Mouse (Mus musculus) left cerebral cortex, adult 2 months (tissue): ENCODE results near the gene Srebf1. TPM values are rescaled to one million over a fixed set of nuclear protein-coding genes. Genes with fewer than 3 reads are reported as not detected.
A peak's percentile ranks its signal among the peaks of the same experiment; 100 is the strongest.

Experiments used
- DNase-seq, 2 experiments: peaks; one replicate each; pipeline ENCODE4 v3.0.0; 2021 to 2022; ENCODE audit warnings: low spot score in 2 of 2, mixed read lengths in 1 of 2; ENCODE audit errors: extremely low spot score in 1 of 2
- H3K27ac ChIP-seq: fragments of 200-600 bp; 2 replicates; pipeline ENCODE4 v1.8.1; 2022
- H3K4me3 ChIP-seq: fragments of 200-600 bp; 2 replicates; pipeline ENCODE4 v1.8.1; 2022
- CTCF ChIP-seq: fragments of 200-600 bp; IDR thresholded peaks from 2 replicates; pipeline ENCODE4 v1.8.1; 2022; ENCODE audit warnings: antibody characterized with exemption, mild to moderate bottlenecking, moderate library complexity
- intact Hi-C: fragments of 180-260 bp; cut with DNase I; formaldehyde crosslinking; loops from one replicate; pipeline ENCODE4 v1.15.1; 2025
- total RNA-seq, 2 experiments: library from RNA; stranded (reverse); gene quantifications; 2 replicates each; pipeline ENCODE4 v1.2.3; 2021

Gene Srebf1
- total RNA-seq, 2 experiments from 2014 or later: 50.1 to 66.1 TPM

GRCm38 (mm10) chr11:60216671-60217070, 5.7 kb downstream of the Srebf1 start:
- Histone ChIP-seq H3K4me3 (no peak overlapping the region), H3K27ac (no peak overlapping the region)
- TF ChIP-seq CTCF: no peak
- intact Hi-C loops: no loop called here
- no peak for DNase-seq

GRCm38 (mm10) chr11:60213266-60213665, 9.1 kb downstream of the Srebf1 start:
- TF ChIP-seq CTCF: no peak
- intact Hi-C loops: no loop called here
- no peak for DNase-seq
- Histone ChIP-seq H3K27ac (no peak overlapping the region), H3K4me3 (no peak overlapping the region)

DNA sequence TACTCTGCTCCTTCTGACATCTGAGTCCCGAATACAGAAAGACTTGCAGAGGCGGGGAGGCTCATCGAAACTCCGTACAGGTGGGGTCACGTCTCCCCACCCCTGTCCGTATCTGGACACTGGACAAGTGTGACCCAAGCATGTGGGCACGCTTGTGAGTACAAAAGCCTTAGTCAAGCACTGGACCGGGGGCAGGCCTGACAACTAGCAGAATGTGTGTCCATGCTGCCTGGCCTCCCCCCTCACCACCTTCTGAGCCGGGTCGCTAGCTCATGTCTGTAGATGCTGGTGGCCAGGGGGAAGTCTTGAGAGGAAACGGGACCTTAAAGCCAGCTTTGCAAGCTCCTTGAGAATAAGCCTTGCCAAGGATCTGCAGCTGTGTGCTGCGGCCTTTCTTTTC, 10.6 kb downstream of the Srebf1 start:
- H3K27ac ChIP-seq: no peak overlapping the region
- DNase-seq: no peak
- intact Hi-C loops: no loop called here
- no peak overlapping the region for H3K4me3 ChIP-seq
- no peak for TF ChIP-seq CTCF

DNA sequence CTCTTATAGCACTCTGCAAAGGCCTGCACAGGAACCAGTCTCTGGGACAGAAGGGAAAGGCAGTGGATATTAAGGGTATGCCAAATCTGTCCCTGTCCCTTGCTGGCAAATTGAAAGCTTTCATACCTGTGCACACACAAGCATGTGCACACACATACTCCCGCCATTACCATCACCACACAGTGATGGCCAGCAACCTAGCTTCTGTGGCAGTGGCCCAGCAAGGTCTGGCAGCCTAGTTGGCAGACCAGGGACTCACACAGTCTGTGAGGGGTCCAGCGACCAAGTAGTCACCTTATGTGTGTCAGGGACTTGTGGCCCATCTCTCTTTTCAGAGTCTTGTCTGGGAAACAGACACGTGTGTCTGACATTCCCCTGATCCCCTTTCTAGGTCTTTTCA, 11.2 kb downstream of the Srebf1 start:
- no peak for TF ChIP-seq CTCF
- intact Hi-C loops: no loop called here
- no peak overlapping the region; the same call in 1 of the 2 replicates for H3K27ac ChIP-seq

DNA sequence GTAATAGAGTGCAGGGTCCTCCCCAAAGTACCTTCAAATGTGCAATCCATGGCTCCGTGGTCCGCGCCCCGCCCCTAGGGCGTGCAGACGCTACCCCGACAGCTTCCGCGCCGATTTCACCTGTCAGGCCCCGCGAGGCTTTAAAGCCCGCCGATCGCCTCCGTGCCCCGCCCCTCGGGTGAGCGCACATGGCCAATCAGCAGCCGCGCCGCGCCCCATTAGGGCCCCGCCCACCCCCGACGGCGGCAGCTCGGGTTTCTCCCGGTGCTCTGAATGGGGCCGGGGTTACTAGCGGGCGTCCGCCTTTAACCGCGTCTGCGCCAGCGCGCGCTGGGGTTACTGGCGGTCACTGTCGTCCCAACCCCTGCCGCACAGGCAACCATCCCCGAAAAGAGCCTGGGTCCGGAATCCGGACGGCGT, 12.1 kb downstream of the Srebf1 start:
- H3K4me3 ChIP-seq: peak overlapping the region; percentile 49
- intact Hi-C loops: no loop called here
- no peak for TF ChIP-seq CTCF
- H3K27ac ChIP-seq: peak overlapping the region; percentile 74
- DNase-seq: peak; percentile 80 to 88

More for the DNA sequence above, 11.2 kb downstream of the Srebf1 start:
- no peak overlapping the region for H3K4me3 ChIP-seq
- DNase-seq: no peak

DNA sequence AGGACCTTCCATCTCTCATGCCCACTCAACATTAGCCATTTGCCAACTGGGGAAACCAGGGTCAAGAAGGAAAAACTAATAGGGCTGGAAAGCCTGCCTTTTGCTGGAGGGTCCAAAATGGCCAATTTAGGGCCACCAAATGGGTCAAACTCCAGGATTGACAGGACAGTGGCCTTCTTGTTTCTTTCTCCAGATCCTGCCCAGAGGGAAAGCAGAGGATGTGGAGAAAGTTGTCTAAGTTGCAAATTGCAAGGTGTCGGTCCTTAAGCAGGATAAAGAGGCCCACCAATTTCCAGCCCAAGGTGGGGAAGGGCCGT, 12.5 kb downstream of the Srebf1 start:
- intact Hi-C loops: no loop called here
- H3K4me3 ChIP-seq: peak overlapping the region; percentile 49
- no peak for DNase-seq
- peak overlapping the region; percentile 74 for H3K27ac ChIP-seq
- no peak for TF ChIP-seq CTCF

GRCm38 (mm10) chr11:60209217-60209932, 13.0 kb downstream of the Srebf1 start:
- intact Hi-C loops: no loop called here
- no peak for TF ChIP-seq CTCF
- peak overlapping the region; percentile 74 for H3K27ac ChIP-seq
- peak overlapping the region; percentile 49 for H3K4me3 ChIP-seq
- DNase-seq: peak; percentile 73 to 82

DNA sequence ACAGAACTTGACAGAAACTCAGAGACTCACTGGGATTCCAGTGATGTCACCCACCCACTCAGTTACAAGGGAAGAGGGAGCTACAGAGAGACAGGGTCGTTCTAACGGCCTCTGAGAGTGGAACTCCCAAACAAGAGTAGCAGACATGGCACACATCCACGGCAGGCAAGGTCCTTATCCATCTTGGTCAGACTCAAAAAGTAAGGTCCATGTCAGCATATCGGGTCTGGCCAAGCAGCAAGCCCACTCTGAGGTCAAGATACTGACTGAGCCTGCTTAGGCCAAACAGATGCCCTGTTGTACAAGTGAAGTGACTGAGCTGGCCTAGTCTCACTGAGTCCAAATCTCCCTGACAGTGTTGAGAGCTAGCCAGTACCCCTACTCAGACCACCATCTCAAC, 13.7 kb downstream of the Srebf1 start:
- Histone ChIP-seq H3K27ac (peak overlapping the region; percentile 25; the same call in 1 of the 2 replicates), H3K4me3 (peak overlapping the region; percentile 49)
- DNase-seq: no peak
- TF ChIP-seq CTCF: no peak
- intact Hi-C loops: no loop called here

DNA sequence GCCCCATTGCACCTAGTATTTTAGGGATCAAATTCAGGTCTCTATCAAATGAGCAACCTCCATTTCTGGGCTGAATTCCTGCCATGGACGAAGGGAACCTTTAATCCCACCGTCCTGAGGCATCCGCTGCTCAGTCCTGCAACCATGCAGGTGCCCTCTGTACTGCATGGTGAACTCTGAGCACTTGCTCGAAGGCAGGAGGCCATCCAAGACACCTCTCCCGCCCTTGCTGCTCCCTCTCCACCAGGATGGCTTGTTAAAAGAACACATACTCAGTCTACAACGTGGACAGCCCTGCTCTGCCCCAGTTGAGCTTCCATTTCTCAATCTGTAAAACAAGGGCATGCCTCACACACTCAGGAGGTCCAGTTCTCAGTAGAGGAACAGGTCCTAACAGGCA, 14.2 kb downstream of the Srebf1 start:
- Histone ChIP-seq H3K27ac (no peak overlapping the region; the same call in 1 of the 2 replicates), H3K4me3 (no peak overlapping the region)
- TF ChIP-seq CTCF: no peak
- intact Hi-C loops: no loop called here
- no peak for DNase-seq

DNA sequence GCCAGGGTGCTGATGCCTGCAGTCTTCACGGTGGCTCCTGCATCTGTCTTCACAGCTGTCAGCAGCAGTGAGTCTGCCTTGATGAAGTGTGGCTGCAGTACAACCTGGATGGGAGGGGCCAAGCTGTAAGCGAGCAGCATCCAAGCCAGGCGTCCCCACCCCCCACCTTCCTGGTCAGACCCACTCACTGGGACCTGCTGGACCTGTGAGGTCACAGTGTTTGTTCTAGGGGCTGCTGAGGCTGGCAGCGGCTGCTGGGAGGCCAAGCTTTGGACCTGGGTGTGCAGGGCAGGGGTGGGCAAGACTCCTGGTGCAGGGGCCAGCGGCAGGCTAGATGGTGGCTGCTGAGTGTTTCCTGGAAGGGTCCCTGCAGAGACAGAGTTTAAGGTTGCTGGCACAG, 16.2 kb downstream of the Srebf1 start:
- intact Hi-C loops: no loop called here
- Histone ChIP-seq H3K27ac (no peak overlapping the region), H3K4me3 (no peak overlapping the region)
- DNase-seq: no peak
- TF ChIP-seq CTCF: no peak

- TF ChIP-seq CTCF: no peak
- intact Hi-C loops: no loop called here
- H3K4me3 ChIP-seq: no peak overlapping the region
Measured at GRCm38 (mm10) chr11:60205026-60205425, 17.4 kb downstream of the Srebf1 start.

GRCm38 (mm10) chr11:60202710-60203638, 19.4 kb downstream of the Srebf1 start:
- Histone ChIP-seq H3K27ac (no peak overlapping the region), H3K4me3 (no peak overlapping the region)
- intact Hi-C loops: no loop called here
- TF ChIP-seq CTCF: no peak
- no peak for DNase-seq

More at GRCm38 (mm10) chr11:60205026-60205425, 17.4 kb downstream of the Srebf1 start:
- DNase-seq: no peak
- no peak overlapping the region for H3K27ac ChIP-seq
